In genomic region chr13:97077556-97077955, GRCm38 (mm10) we compare ENCODE assay signal across 26 mouse cellular contexts. TPM values are rescaled to one million over a fixed set of nuclear protein-coding genes. Genes with fewer than 3 reads are reported as not detected.
DNase-seq lines count a peak whose midpoint lies in the region; ATAC-seq and TF ChIP-seq lines count a peak whose summit lies in the region.
"Had no signal": no experiment of that assay in that cellular context is flagged by ENCODE, and none has a peak within 500 bp of the region (broad histone marks: within the 10 kb centered on the region; RNA-seq: fewer than 3 reads in every experiment).

No protein-coding gene starts in this region.

- peak; percentile 52 for DNase-seq in heart, adult 11 months
- DNase-seq in heart, postnatal 10 days = no peak
- no peak for DNase-seq in layer of hippocampus, postnatal 14 days (ENCODE audit: low spot score in 2 of 2)
- no peak for DNase-seq in hindbrain, embryonic 11.5 days (ENCODE audit: low spot score)
- DNase-seq: adrenal gland, adult 8-10 months; adrenal gland, postnatal 14 days; adrenal gland, postnatal 36 days; cerebellum, adult 11-12 months; cerebellum, adult 2 months; cerebellum, adult 9-10 months; cerebellum, postnatal 10 days; cerebellum, postnatal 25 days had no signal

- intact Hi-C loops in heart, postnatal 10 days (cut with DNase I) = no loop called here

- no peak for TF ChIP-seq EP300 in ES-Bruce4 (IDR thresholded peaks at IDR 0.05; ENCODE audit: insufficient read depth, low read depth, low read length)

- TF ChIP-seq CTCF in ES-Bruce4 (IDR thresholded peaks at IDR 0.05; ENCODE audit: low read depth, low read length) = no peak

- TF ChIP-seq POLR2A in ES-Bruce4 (IDR thresholded peaks at IDR 0.05; ENCODE audit: insufficient read depth, low read length) = no peak

- H3K4me1 ChIP-seq in ES-Bruce4 (ENCODE audit: control insufficient read depth, insufficient read depth, low read length) = peaks cover 3% of the 10 kb centered on the region
- no peaks in the 10 kb centered on the region for H3K4me1 ChIP-seq in hindbrain, embryonic 11.5 days (replicated peaks; ENCODE audit: control insufficient read depth, insufficient read depth, low read length)
- H3K4me1 ChIP-seq: embryonic facial prominence, embryonic 10.5 days; embryonic facial prominence, embryonic 12.5 days had no signal

- ATAC-seq in hindbrain, embryonic 11.5 days (ENCODE audit: low FRiP score) = no peak
- ATAC-seq: activated CD4-positive, CD25-positive, alpha-beta regulatory T cell, adult 4 months; forebrain, embryonic 14.5 days; forebrain, embryonic 16.5 days; Patski had no signal

- H3K9ac ChIP-seq in ES-Bruce4 (ENCODE audit: low read depth, poor library complexity, severe bottlenecking) = no peak overlapping the region
- H3K9ac ChIP-seq in hindbrain, embryonic 11.5 days (ENCODE audit: low read depth, low read length) = no peak overlapping the region
- H3K9ac ChIP-seq: embryonic facial prominence, embryonic 12.5 days; forebrain, embryonic 12.5 days had no signal

- no peaks in the 10 kb centered on the region for H3K27me3 ChIP-seq in ES-Bruce4 (ENCODE audit: control insufficient read depth, insufficient read depth, low read length, poor library complexity, severe bottlenecking)
- no peaks in the 10 kb centered on the region for H3K27me3 ChIP-seq in hindbrain, embryonic 11.5 days (ENCODE audit: control insufficient read depth, insufficient read depth, low read length)
- H3K27me3 ChIP-seq: embryonic facial prominence, embryonic 12.5 days; forebrain, embryonic 12.5 days had no signal

- H3K4me3 ChIP-seq in ES-Bruce4 (ENCODE audit: low read depth, low read length) = no peak overlapping the region
- no peak overlapping the region for H3K4me3 ChIP-seq in hindbrain, embryonic 11.5 days (ENCODE audit: low read depth, low read length)
- H3K4me3 ChIP-seq: embryonic facial prominence, embryonic 10.5 days; embryonic facial prominence, embryonic 12.5 days; forebrain, embryonic 12.5 days had no signal

- no peak overlapping the region for H3K4me2 ChIP-seq in hindbrain, embryonic 11.5 days (replicated peaks; ENCODE audit: low read depth, low read length)
- H3K4me2 ChIP-seq: embryonic facial prominence, embryonic 12.5 days; forebrain, embryonic 12.5 days had no signal

- peaks cover 12% of the 10 kb centered on the region for H3K36me3 ChIP-seq in ES-Bruce4 (ENCODE audit: control insufficient read depth, insufficient read depth, low read length, poor library complexity, severe bottlenecking)
- H3K36me3 ChIP-seq in hindbrain, embryonic 11.5 days (ENCODE audit: control insufficient read depth, insufficient read depth, low read length) = no peaks in the 10 kb centered on the region
- H3K36me3 ChIP-seq: embryonic facial prominence, embryonic 10.5 days; embryonic facial prominence, embryonic 12.5 days; forebrain, embryonic 12.5 days; G1E had no signal

- 91% methylated on average over 2 of the region's 2 CpGs for WGBS in hindbrain, embryonic 11.5 days

- peak overlapping the region; percentile 56; the same call in 1 of the 2 replicates for H3K27ac ChIP-seq in ES-Bruce4 (ENCODE audit: insufficient read depth, low read length)
- H3K27ac ChIP-seq in hindbrain, embryonic 11.5 days (ENCODE audit: low read depth, low read length) = no peak overlapping the region
- H3K27ac ChIP-seq: embryonic facial prominence, embryonic 10.5 days; embryonic facial prominence, embryonic 12.5 days; forebrain, embryonic 12.5 days had no signal

- no peaks in the 10 kb centered on the region for H3K9me3 ChIP-seq in ES-Bruce4 (replicated peaks; ENCODE audit: control insufficient read depth, insufficient read depth, low read length, poor library complexity, severe bottlenecking)
- H3K9me3 ChIP-seq in hindbrain, embryonic 11.5 days (ENCODE audit: control insufficient read depth, low read length) = no peaks in the 10 kb centered on the region
- H3K9me3 ChIP-seq: embryonic facial prominence, embryonic 10.5 days; embryonic facial prominence, embryonic 12.5 days; forebrain, embryonic 12.5 days; G1E had no signal

RNA-seq across cellular contexts. Expression of gene Fam169a, which starts 10.5 kb away (rescaled TPM):
- under 1 TPM; 0.87 to 0.89 TPM for total RNA-seq in heart, postnatal 10 days (2021)
- polyA plus RNA-seq in ES-Bruce4 (2011; ENCODE audit: insufficient read depth, insufficient read length, low read depth, missing spikeins) = 74.6 and 81.9 TPM in 2 replicates
- total RNA-seq in layer of hippocampus, postnatal 14 days (2021) = 10 to 100 TPM; 35.6 to 37.5 TPM
- polyA plus RNA-seq in hindbrain, embryonic 11.5 days (2014; fragmentation: Nextera tagmentation; extraction: Ambion mirVana) = 10.9 and 12.2 TPM in 2 replicates
- polyA plus RNA-seq: G1E had no signal

RNA-seq across cellular contexts. Expression of gene Gm6169, which starts 21.5 kb away (rescaled TPM):
- 10 to 100 TPM in 1 of 2 experiments, under 1 TPM in 1; 0.48 to 14.0 TPM for total RNA-seq in heart, postnatal 10 days (2021)
- 165 and 181 TPM in 2 replicates for polyA plus RNA-seq in ES-Bruce4 (2011; ENCODE audit: insufficient read depth, insufficient read length, low read depth, missing spikeins)
- 1 to 10 TPM in 1 of 2 experiments, not detected in 1; 5.0 TPM for total RNA-seq in layer of hippocampus, postnatal 14 days (2021)
- polyA plus RNA-seq in hindbrain, embryonic 11.5 days (2014; fragmentation: Nextera tagmentation; extraction: Ambion mirVana) = 0.64 and 1.6 TPM in 2 replicates

RNA-seq across cellular contexts. Expression of gene 1700029F12Rik, which starts 43.4 kb away (rescaled TPM):
- not detected for total RNA-seq in heart, postnatal 10 days (2021)
- polyA plus RNA-seq in ES-Bruce4 (2011; ENCODE audit: insufficient read depth, insufficient read length, low read depth, missing spikeins) = not detected in 2 replicates
- not detected for total RNA-seq in layer of hippocampus, postnatal 14 days (2021)
- polyA plus RNA-seq in hindbrain, embryonic 11.5 days (2014; fragmentation: Nextera tagmentation; extraction: Ambion mirVana) = not detected in 2 replicates
- total RNA-seq: adrenal gland, adult 18-20 months; adrenal gland, adult 8-10 months; adrenal gland, postnatal 14 days; adrenal gland, postnatal 36 days; G1E had no signal
- polyA plus RNA-seq: activated CD4-positive, CD25-positive, alpha-beta regulatory T cell, adult 4 months; C2C12; cerebellum, adult 2 months; cortical plate, adult 2 months; embryonic facial prominence, embryonic 10.5 days; embryonic facial prominence, embryonic 12.5 days; embryonic facial prominence, embryonic 14.5 days; forebrain, embryonic 12.5 days; forebrain, embryonic 14.5 days; forebrain, embryonic 16.5 days; frontal cortex, adult 2 months; G1E; Patski had no signal

Comparison
In these comparisons a context has a peak if more than half of its experiments do, and no peak if none do; other contexts are left out.
1. RNA of gene Fam169a, which starts 10.5 kb away (total RNA-seq): 35.6 to 37.5 TPM in layer of hippocampus, postnatal 14 days; 0.87 to 0.89 TPM in heart, postnatal 10 days; every median in the first group is over 10 times any median in the second.